Mouse (Mus musculus): ENCODE measurements around the gene 9230112D13Rik. TPM values are rescaled to one million over a fixed set of nuclear protein-coding genes. Genes with fewer than 3 reads are reported as not detected.

9230112D13Rik gene
- not detected for total RNA-seq (2021)
- long read RNA-seq: 0 reads

- no peak for DNase-seq (ENCODE audit: low spot score in 2 of 2)
Measured at GRCm38 (mm10) chr14:34522701-34523100, at the start of gene 9230112D13Rik. Gene 9230112D13Rik, minus strand, starts transcription at chr14:34522801.

GRCm38 (mm10) chr14:34571610-34572387 is 49.2 kb upstream of the 9230112D13Rik start:
- no peak for DNase-seq (ENCODE audit: low spot score in 2 of 2)

GRCm38 (mm10) chr14:34570903-34571302 is 48.3 kb upstream of the 9230112D13Rik start:
- DNase-seq (ENCODE audit: low spot score in 2 of 2): no peak

GRCm38 (mm10) chr14:34570294-34570693 is 47.7 kb upstream of the 9230112D13Rik start:
- DNase-seq (ENCODE audit: low spot score in 2 of 2): peak; percentile 82 to 89

- no peak for DNase-seq (ENCODE audit: low spot score in 2 of 2)
Measured at GRCm38 (mm10) chr14:34569534-34570194, 47.1 kb upstream of the 9230112D13Rik start.

- no peak for DNase-seq (ENCODE audit: low spot score in 2 of 2)
Measured at GRCm38 (mm10) chr14:34568626-34569025, 46.0 kb upstream of the 9230112D13Rik start.

- DNase-seq (ENCODE audit: low spot score in 2 of 2): no peak
Measured at GRCm38 (mm10) chr14:34567697-34568096, 45.1 kb upstream of the 9230112D13Rik start.

GRCm38 (mm10) chr14:34566530-34566929 is 43.9 kb upstream of the 9230112D13Rik start:
- no peak for DNase-seq (ENCODE audit: low spot score in 2 of 2)

- no peak for DNase-seq (ENCODE audit: low spot score in 2 of 2)
Measured at GRCm38 (mm10) chr14:34565711-34566110, 43.1 kb upstream of the 9230112D13Rik start.

- DNase-seq (ENCODE audit: low spot score in 2 of 2): no peak
Measured at GRCm38 (mm10) chr14:34564646-34565045, 42.0 kb upstream of the 9230112D13Rik start.

GRCm38 (mm10) chr14:34562393-34562792 is 39.8 kb upstream of the 9230112D13Rik start:
- DNase-seq (ENCODE audit: low spot score in 2 of 2): no peak

- no peak for DNase-seq (ENCODE audit: low spot score in 2 of 2)
Measured at GRCm38 (mm10) chr14:34561647-34562046, 39.0 kb upstream of the 9230112D13Rik start.

- no peak for DNase-seq (ENCODE audit: low spot score in 2 of 2)
Measured at GRCm38 (mm10) chr14:34558947-34559346, 36.3 kb upstream of the 9230112D13Rik start.

- DNase-seq (ENCODE audit: low spot score in 2 of 2): no peak
Measured at GRCm38 (mm10) chr14:34555211-34555610, 32.6 kb upstream of the 9230112D13Rik start.

GRCm38 (mm10) chr14:34554047-34554446 is 31.4 kb upstream of the 9230112D13Rik start:
- DNase-seq (ENCODE audit: low spot score in 2 of 2): no peak

- DNase-seq (ENCODE audit: low spot score in 2 of 2): no peak
Measured at GRCm38 (mm10) chr14:34553470-34553869, 30.9 kb upstream of the 9230112D13Rik start.

- no peak for DNase-seq (ENCODE audit: low spot score in 2 of 2)
Measured at GRCm38 (mm10) chr14:34552226-34552625, 29.6 kb upstream of the 9230112D13Rik start.

- DNase-seq (ENCODE audit: low spot score in 2 of 2): peak; percentile 85 to 90
Measured at GRCm38 (mm10) chr14:34549004-34549671, 26.5 kb upstream of the 9230112D13Rik start.

- peak; percentile 53 to 59 for DNase-seq (ENCODE audit: low spot score in 2 of 2)
Measured at GRCm38 (mm10) chr14:34548391-34549001, 25.9 kb upstream of the 9230112D13Rik start.

GRCm38 (mm10) chr14:34544545-34544944 is 21.9 kb upstream of the 9230112D13Rik start:
- DNase-seq (ENCODE audit: low spot score in 2 of 2): no peak

GRCm38 (mm10) chr14:34544001-34544400 is 21.4 kb upstream of the 9230112D13Rik start:
- no peak for DNase-seq (ENCODE audit: low spot score in 2 of 2)
